Mouse (Mus musculus): ENCODE results near the gene Wdr24.

Wdr24 gene

GRCm38 (mm10) chr17:25877741-25878610 is 54.5 kb downstream of the Wdr24 start:
- no peak for DNase-seq (ENCODE audit: low read depth)

Data from induced T-regulatory cell, adult 2 months (primary cell).